Mouse (Mus musculus) cerebellum, adult 2 months (tissue): ENCODE measurements at regions not wholly inside any gene's neighbourhood (a gene's known extent, or its start where the extent isn't known, plus 50 kb on each side); places are given as distances from the start of the nearest gene placed in this dataset.

ENCODE experiments used
- DNase-seq, 2 experiments: peaks; one replicate each; pipeline ENCODE4 v3.0.0; 2021
- H3K27ac ChIP-seq: fragments of 200-500 bp; 2 replicates; pipeline ENCODE4 v1.5.1; 2012; ENCODE audit warnings: low read length, control low read depth, inconsistent platforms; ENCODE audit not compliant: insufficient read depth
- H3K27me3 ChIP-seq: fragments of 200-500 bp; 2 replicates; pipeline ENCODE4 v1.6.1; 2012; ENCODE audit warnings: inconsistent platforms, mild to moderate bottlenecking, low read length, moderate library complexity; ENCODE audit not compliant: control insufficient read depth, insufficient read depth
- H3K4me1 ChIP-seq: fragments of 200-500 bp; 2 replicates; pipeline ENCODE4 v1.6.1; 2011; ENCODE audit warnings: low read length; ENCODE audit not compliant: control insufficient read depth, insufficient read depth
- H3K4me3 ChIP-seq: fragments of 200-500 bp; replicated peaks from 2 replicates; pipeline ENCODE3; 2011; ENCODE audit warnings: mild to moderate bottlenecking, low read depth, low read length, control low read depth; ENCODE audit not compliant: insufficient read depth
- CTCF ChIP-seq: fragments of 200-500 bp; IDR thresholded peaks from 2 replicates; pipeline ENCODE4 v1.5.1; 2011; ENCODE audit warnings: low read depth, mild to moderate bottlenecking, control low read depth, low read length, moderate library complexity, borderline replicate concordance; ENCODE audit not compliant: insufficient read depth
- POLR2A ChIP-seq: fragments of 200-500 bp; IDR thresholded peaks from 2 replicates; pipeline ENCODE4 v1.6.1; 2011; ENCODE audit warnings: low read length, control low read depth, borderline replicate concordance; ENCODE audit not compliant: insufficient read depth
- WGBS: fragments of 180-500 bp; shearing (Covaris S2); methylation state at CpG from one replicate; pipeline ENCODE4 v1.1.7; 2018; 5-methylcytosine and 5-hydroxymethylcytosine counted together

GRCm38 (mm10) chr11:63211501-63211900 lies 82.7 kb downstream of the Pmp22 start:
- H3K27ac ChIP-seq, result no peak overlapping the region
- no peak for TF ChIP-seq CTCF
- TF ChIP-seq POLR2A, result no peak
- no peaks in the 10 kb centered on the region for H3K27me3 ChIP-seq
- H3K4me1 ChIP-seq, result no peaks in the 10 kb centered on the region
- H3K4me3 ChIP-seq, result no peak overlapping the region
- 76% methylated on average over 4 of the region's 4 CpGs for WGBS
- DNase-seq, result no peak

DNA sequence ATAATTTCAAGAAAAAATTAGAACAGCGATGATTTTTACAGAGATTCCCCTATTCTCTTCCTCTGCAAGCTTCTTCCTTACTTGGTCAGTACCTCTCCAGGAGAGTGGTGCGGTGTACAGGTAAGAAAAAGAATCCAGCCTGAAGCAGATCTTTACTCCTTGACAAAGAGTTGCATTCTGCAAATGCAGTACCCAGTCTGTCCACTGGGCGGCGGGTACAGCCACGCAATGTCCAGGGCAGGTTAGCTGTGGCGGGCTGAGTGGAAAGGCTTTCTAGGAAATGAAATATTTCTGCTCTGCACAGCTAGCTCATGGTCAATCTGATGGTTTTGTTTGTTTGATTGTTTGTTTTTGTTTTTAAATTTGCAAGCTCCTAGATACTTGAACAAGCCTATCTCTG lies 84.3 kb downstream of the Pmp22 start:
- 12% methylated on average over 6 of the region's 6 CpGs for WGBS
- peak; percentile 90 for TF ChIP-seq CTCF
- TF ChIP-seq POLR2A, result no peak

GRCm38 (mm10) chr11:63213901-63214425 lies 85.2 kb downstream of the Pmp22 start:
- no peak overlapping the region for H3K27ac ChIP-seq
- no peak overlapping the region for H3K4me3 ChIP-seq
- DNase-seq, result no peak
- no peak for TF ChIP-seq CTCF
- TF ChIP-seq POLR2A, result no peak
- no peaks in the 10 kb centered on the region for H3K27me3 ChIP-seq
- 52% methylated on average over 19 of the region's 19 CpGs for WGBS
- H3K4me1 ChIP-seq, result no peaks in the 10 kb centered on the region

More for the DNA sequence above, 84.3 kb downstream of the Pmp22 start:
- DNase-seq, result peak; percentile 44 to 73
- no peaks in the 10 kb centered on the region for H3K4me1 ChIP-seq
- no peaks in the 10 kb centered on the region for H3K27me3 ChIP-seq
- H3K4me3 ChIP-seq, result no peak overlapping the region
- H3K27ac ChIP-seq, result no peak overlapping the region

DNA sequence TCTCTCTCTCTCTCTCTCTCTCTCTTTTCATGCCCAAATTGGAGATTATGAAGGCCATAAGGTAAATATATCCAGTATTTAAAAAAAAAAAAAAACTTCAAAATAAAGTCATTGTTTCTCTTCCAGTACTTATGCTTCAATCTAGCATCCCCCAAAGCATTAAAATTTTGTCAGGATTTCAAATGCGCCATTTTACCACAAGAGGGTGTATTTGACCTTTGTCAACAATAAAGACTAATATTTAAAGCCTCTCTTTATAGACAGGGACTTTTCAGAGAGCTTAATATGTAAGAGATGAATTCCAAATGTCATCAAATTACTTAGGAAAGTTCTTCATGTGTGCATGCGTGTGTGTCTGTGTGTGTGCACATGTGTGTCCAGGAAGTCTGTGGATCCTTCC lies 87.2 kb downstream of the Pmp22 start:
- no peak for DNase-seq
- 89% methylated on average over 2 of the region's 2 CpGs for WGBS

GRCm38 (mm10) chr11:63217049-63217448 lies 88.3 kb downstream of the Pmp22 start:
- H3K4me3 ChIP-seq, result no peak overlapping the region
- TF ChIP-seq POLR2A (no peak), CTCF (no peak)
- H3K27me3 ChIP-seq, result no peaks in the 10 kb centered on the region
- no peak for DNase-seq
- H3K27ac ChIP-seq, result no peak overlapping the region
- H3K4me1 ChIP-seq, result no peaks in the 10 kb centered on the region
- 55% methylated on average over 3 of the region's 3 CpGs for WGBS

More for the DNA sequence above, 87.2 kb downstream of the Pmp22 start:
- H3K27me3 ChIP-seq, result no peaks in the 10 kb centered on the region
- H3K27ac ChIP-seq, result no peak overlapping the region
- no peaks in the 10 kb centered on the region for H3K4me1 ChIP-seq
- no peak overlapping the region for H3K4me3 ChIP-seq
- no peak for TF ChIP-seq CTCF
- no peak for TF ChIP-seq POLR2A

GRCm38 (mm10) chr11:63226471-63226870 lies 97.7 kb downstream of the Pmp22 start:
- TF ChIP-seq CTCF (no peak), POLR2A (no peak)
- Histone ChIP-seq H3K4me3 (no peak overlapping the region), H3K4me1 (no peaks in the 10 kb centered on the region), H3K27ac (no peak overlapping the region), H3K27me3 (no peaks in the 10 kb centered on the region)
- no peak for DNase-seq
- 34% methylated on average over 3 of the region's 3 CpGs for WGBS

GRCm38 (mm10) chr11:63230786-63231185 lies 102.0 kb downstream of the Pmp22 start:
- Histone ChIP-seq H3K27ac (no peak overlapping the region), H3K4me3 (no peak overlapping the region), H3K4me1 (no peaks in the 10 kb centered on the region), H3K27me3 (no peaks in the 10 kb centered on the region)
- 95% methylated on average over 6 of the region's 6 CpGs for WGBS
- no peak for DNase-seq
- TF ChIP-seq POLR2A (no peak), CTCF (no peak)

DNA sequence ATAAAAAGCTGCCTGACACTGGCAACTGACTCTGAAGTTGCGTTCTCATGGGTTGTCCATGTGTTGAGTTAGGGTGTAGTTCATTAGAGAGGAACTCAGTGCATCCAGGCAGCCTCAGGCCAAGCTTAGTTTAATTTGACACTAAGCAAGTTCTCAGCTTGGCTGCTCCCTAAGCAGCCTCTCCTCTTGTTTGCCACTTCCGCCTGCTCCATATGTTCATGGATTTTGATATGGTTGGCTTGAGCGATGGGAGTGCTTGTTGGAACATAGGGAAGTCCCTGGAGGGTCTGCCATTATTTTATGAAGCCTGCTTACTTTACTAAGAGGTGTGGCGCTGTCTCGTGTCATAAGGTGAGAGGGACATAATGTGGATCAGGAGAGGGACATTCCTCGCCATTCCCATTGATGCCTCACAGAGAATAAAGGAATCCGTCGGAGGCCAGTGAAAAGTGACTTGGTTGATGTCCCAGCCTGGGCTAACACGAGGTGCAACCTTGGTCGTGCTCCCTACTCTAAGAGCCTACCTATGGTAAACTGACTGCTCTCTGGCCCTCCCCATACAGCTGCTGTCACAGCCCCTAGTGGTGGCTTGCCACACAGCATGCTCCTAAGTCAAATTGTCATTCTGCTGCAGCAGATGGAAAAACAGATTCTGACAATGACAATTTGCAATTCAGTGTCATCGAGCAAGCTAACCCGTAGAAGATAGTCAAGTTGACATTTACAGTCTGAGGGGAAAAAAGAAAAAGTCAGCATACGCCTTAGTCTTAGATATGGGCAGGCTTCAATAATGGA lies 104.6 kb downstream of the Pmp22 start:
- TF ChIP-seq CTCF, result no peak
- TF ChIP-seq POLR2A, result no peak
- H3K4me1 ChIP-seq, result no peaks in the 10 kb centered on the region
- no peak overlapping the region for H3K27ac ChIP-seq
- WGBS, result 70% methylated on average over 13 of the region's 13 CpGs
- DNase-seq, result no peak
- no peak overlapping the region for H3K4me3 ChIP-seq
- no peaks in the 10 kb centered on the region for H3K27me3 ChIP-seq
